Mouse (Mus musculus) thymus, postnatal 25 days (tissue): ENCODE data around the gene Ppid.

Source experiments
- DNase-seq: peaks from one replicate; pipeline ENCODE4 v3.0.0; 2022

Ppid gene

DNA sequence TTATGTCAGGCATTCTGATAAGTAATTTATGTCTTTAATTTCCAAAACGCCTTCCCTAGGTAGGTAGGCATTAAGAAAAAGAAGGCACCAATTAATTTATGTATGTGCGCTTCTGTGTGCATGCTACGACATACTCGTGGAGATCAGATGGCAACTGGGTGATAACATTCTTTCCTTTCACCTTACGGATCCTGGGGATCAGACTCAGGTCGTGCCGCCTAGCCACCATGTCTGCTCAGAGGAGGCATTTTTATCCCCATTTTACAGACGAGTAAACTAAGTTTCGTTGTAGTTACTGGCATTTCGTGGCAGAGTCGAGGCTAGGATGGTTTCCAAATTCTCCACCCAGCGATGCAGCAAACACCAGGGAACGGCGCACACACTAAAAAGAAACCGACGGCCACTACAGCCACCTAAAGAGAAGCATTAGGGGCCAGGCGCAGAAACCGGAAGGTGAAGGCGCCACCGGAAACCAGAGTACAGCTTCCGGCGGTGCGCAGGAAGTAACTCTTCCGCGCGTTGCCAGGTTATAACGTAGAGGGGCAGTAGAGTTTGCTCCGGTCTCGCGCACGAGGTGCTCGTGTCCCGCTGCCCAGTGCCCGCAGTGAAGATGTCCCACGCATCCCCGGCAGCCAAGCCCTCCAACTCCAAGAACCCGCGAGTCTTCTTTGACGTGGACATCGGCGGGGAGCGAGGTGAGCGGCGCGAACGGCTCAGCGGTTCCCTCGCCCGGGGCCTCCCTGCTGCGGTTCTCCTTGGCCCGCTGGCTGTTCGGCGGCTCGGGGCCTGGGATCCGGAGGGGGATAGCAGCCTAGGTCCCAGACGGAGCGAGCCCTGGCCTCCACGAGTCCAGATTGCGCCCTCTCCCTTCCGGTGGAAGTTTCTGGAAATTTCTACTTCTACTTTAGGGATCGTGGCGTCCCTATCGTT lies at the start of gene Ppid:
Gene Ppid, plus strand, starts transcription at position 480 of the 930 bp plus-strand sequence.
- DNase-seq, result peak; percentile 74

DNA sequence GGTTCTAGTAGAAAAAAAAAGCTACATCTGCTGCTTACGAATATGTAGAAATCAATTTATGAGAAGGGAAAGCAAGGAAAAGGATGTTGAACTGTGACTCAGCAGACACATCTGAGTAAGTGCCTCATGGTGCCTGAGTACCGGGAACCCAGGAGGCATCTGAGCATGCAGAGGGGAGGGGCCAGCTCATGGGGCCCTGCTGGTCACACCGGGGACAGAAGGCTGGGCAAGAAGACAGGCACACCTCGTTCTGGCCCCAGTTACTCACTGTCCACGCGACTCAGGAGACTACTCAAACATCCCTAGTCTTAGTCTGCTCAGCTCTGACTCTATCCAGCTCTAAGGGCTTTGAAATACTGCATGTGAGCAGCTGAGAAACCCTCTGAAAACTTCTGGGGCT lies 48.6 kb upstream of the Ppid start:
- no peak for DNase-seq

DNA sequence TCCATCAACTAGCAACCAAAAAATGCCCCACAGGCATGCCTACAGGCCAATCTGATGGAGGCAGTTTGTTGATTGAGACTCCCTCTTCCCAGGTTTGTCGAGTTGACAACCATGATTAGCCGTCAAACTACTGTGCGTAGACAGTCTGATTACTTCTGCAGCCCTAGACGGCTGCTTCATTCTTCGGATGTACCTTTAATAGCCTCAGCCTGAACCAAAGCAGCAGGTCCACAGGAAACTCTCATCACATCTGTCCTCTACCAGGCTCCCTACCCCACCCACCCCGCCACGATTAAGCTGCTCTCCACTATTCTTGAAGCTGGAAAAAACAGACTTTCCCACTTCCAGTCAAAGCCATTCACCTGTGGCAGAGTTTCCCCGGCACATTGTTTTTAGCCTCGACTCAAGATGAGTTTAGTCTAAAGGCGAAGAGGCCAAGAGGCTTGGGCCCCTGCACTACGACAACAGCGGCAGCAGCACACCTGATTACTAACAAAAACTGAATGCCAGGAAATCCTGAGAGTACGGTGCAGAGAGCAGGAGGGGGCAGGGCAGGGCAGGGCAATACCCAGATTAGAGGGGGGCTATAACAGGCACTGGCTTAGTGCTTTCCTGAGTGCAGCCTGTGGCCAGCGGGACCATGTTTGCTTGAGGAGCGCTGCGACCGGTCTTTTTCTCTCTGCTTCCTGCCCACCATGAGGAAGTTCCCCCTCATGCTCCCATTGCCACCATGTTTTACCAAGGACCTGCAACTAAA lies 42.3 kb upstream of the Ppid start:
- DNase-seq, result no peak

DNA sequence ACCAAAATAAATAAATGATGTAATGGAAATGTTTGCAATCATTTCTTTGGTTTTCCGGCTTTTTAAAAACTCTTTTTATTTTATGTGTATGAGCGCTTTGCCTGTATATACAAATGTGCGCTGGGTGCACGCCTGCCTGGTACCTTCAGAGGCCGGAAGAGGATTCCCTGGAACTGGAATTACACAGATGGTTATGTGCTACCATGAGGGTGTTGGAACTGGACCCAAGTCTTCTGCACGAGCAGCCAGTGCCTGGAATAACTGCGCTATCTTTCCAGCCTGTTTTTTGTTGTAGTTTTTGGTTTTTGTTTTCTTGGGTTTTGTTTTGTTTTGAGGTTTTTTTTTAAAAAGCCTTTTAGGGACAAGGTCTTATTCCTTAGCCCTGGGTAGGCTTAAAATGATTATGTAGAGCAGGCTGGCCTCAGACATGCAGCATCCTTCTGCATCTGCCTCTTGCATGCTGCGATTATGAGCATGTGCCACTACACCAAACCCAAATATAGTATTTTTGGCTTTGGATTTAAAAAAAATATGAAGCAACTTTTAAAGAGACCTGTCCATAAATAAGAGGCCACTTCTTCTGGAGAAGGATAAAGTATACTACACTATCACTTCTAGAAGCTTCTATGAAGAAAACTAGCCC lies 41.3 kb upstream of the Ppid start:
- DNase-seq, result no peak

DNA sequence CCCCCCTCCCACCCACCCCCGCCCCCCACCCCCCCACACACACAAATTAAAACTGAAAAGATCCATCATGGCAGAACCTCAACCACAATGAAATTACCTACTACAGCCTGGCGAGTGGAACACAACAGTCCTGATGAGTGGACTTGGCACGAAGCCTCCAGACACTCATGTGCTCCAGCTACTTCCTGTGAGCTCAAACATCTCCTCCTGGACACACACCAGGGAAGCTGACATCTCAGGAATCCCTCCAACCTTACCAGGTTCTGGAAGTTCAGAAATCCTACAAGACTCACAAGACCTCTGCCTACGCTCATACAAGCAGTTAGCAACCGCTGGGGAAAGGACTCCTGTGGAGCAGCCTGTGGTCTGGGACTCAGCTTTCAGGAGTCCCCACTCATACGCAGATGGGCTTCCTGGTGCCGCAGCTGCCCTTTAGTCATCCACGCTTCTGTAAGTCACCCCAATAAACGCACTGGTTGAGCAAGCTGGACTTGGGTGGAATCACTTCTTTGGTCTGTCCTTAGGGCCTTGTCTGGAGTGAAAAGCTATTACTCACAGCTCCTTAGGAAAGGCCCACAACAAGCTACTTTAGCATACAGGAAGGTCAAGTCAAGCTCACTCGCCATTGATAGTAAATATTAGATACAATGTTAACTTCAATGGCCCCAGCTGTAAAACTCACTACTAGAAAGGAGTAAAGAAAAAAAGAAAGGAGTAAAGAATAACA lies 39.2 kb upstream of the Ppid start:
- no peak for DNase-seq

DNA sequence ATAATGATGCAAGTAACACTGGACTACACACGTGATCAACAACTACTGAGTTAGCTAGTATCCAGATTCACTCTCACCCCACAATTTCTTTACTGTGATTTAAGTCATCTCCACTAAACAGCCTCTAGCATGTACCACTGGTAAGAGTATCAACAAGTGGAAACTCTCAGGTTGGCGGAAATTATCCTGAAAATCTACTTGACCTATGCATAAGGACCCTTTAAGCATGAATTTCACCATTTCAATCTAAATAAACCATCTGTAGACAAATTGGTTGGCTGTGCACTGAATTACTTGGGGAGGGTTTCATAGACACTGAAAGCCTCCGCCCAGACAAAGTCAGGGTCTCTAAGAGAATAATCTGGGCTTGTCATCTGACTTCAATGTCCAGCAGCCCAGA lies 37.4 kb upstream of the Ppid start:
- no peak for DNase-seq

DNA sequence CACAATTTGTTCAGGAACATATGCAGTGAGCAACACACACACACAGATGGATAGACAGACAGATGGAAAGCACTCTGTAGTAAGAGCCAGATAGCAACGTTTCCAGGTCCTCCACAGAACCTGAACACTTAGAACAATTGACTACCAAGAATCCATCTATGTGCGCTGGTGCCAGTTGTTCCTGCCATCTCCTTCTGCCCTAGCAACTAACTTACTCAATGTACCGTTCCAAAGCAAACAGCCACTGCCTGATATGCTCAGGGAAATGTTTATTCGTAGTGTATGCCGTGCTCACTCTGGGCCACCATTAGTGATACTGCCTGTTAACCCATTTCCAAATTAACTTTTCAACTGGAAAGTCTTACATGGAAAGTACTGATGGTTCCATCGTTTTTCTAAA lies 36.1 kb upstream of the Ppid start:
- no peak for DNase-seq

DNA sequence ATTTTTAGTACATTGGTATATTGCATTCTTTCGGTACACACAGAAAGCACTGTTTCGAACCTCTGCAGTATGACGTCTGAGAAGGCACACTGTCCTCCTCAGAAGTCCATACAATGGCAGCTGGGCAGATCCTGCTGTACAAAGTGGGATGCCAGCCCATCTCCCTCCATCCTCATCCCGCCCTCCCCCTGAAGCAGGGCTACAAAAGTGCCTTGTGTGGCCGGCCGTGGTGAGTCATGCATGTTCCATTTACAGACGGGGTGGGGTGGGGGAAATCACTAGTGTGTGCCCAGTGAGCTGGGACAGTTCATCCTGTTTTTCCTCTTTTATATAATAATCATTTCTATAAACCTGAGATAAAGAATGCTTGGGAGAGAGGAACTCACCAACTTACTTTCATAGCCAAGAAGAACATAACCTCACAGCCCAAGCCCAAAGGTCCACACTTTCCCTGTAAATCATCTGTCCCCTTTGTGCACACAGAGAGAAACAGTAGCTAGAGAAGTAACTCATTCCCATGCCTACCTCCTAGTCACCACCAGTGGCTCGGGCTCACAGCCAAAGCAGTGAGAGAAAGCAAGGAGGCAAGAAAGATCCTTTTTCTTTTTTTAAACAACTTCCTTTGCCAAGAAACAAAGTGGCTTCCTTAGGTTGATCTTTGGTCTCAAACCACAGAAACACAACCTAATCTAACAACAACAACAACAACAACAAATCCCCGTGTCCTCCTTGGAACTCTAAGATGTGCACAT lies 31.9 kb upstream of the Ppid start:
- no peak for DNase-seq

DNA sequence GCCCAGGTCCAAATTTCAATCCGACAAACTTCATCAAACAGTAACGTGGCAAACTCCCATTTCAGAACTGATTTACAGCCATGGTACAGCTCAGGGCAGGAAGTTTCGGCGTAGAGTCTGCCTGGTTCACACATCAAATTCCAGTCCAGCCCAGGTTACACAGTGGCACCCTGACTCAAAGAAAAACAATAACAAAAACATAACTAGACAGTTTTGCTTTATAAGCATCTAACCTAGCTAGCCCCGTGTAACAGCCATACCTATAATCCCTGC lies 31.4 kb upstream of the Ppid start:
- DNase-seq, result no peak

DNA sequence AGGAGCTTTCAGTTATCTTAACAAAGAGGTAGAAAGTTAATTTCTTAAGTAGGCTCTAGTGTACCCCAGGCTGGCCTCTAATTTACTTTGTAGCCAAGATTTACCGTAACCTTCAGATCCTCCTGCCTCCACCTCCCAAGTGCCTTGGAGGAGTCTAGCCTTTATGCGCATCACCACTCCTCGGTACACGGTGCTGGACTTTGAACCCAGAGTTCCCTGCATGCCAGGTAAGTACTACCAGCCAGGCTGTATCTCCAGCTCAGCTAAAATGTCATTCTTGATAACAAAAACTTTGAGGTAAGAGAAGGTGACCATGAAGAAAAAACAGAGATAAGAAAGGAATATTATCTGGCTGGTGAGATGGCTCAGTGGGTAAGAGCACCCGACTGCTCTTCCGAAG lies 30.6 kb upstream of the Ppid start:
- no peak for DNase-seq

DNA sequence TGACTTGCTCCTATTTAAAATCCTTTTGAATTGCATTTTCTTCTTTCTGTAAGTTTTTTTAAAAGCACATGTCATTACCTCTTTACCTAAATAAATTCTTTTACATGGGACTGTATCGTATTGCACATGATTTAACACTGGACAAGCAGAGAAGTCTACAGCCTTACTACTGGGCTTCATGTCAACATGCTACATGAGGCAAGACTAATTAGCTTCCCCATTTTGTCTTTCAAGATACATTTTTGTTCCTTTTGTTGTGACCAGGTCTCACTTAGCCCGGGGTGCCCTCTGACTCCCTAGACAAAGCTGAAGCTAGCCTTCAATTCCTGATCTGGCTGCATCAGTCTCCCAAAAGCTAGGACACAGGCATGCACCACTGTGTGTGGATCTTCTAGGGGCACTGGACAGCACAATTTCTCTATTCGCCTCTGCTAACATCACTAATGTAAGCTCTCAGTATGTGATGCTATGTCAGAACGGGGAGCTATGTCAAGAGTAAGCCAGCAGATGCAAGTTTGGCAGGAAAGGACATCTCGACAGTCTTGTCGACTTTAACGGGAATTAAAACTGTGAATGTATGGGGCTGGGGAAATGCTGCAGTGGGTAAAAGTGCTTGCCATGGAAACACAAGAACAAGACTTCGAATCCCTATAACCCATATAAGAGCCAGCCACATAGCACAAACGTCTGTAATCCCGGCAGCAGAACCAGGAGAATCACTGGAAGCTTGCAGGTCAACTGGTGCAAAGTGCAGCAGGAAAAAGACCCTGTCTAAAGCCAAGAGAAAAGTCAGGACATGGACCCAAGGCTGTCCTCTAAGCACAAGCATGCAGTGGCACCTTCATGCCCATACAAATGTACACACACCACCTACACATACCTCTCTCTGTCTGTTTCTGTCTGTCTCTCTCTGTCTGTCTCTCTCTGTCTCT lies 29.1 kb upstream of the Ppid start:
- no peak for DNase-seq

DNA sequence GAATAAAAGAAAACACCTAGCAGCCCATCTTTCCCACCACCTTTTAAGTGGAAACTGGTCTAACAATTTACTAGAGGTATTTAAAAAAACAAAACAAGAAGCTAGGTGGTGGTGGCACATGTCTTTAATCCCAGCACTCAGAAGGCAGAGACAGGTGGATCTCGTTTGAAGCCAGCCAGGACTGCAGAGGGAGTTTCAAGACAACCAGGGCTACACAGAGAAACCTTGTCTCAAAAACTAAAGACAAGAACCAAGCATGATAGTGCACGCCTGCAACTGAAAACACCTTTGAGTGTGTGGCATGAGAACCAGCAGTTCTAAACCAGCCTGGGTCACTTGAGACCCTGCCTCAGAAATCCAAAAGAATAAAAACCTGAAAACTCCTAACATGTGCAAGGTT lies 27.6 kb upstream of the Ppid start:
- no peak for DNase-seq

DNA sequence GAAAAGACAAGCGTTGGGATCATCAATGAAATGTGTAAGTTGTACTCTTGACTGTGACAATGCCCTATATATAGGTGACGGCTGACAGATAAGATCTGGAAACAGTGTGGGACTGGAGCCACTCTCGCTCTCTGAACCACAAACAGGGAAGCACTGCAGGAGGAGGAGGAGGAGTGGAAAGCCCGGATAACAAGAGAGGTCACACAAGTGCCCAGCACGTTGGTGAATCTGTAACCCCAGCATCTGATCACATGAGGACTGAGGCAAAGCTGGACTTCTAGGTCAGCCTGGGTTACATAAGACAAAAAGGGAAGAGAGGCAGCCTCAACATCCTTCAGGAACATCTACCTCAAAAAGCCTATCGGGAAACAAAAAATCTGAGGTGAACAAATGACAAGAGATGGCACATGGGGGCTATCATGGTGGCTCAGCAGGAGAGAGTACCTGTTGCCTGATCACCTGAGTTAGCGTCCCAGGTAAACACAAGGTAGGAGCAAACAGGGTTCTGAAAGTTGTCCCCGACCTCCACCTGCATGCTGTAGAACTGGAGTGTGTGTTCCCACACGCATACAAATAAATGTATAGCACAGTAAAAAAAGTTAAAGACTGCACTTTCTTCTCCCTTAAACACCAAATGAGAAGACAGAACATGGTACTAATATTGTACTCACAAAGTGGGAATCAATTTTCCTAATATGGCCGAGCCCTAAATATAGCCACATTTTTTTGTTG lies 26.1 kb upstream of the Ppid start:
- DNase-seq, result no peak

DNA sequence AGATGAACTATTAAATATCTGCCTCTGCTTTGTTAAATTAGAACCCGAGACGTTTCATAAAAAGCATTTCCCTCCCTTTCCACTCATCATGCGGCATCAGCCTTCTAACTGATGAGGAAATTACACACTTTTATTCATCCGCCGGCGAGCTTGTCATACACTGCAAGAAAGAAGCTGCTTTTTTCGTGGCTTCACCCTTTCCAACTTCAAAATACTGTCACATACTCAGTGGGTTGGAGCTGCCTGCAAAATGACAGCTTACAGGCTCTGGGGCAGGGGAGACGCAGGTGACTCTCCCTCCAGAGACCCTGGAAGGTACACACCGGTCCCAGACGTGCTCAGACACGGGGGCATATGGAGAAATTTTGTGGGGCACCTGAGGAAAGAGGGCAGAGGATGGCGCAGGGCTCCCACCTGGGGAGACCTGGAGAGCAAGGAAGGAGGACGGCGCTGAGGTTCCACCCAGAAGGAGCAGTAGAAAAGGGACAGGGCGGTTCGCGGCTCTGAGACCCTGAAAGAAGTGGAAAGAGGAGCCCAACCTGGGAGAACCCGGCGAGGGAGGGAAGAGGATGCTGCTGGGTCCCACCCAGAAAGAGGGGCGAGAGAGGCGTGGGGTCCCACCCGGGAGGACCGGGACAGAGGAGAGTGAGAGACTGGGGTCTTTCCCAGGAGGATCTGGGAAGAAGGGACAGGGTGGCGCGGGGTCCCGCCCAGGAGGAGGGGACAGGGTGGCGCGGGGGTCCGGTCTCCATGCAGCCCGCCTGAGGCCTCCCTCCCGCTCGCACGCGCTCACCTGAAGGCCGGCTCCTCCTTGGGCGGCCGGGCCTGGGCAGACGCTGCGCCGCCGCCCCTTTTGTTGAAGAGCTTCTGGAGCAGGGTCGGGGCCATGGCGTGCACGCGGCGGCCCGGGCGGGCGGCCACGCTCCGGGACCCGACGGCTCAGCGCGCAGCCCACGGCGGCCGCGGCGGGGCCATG lies 24.1 kb upstream of the Ppid start:
- no peak for DNase-seq

DNA sequence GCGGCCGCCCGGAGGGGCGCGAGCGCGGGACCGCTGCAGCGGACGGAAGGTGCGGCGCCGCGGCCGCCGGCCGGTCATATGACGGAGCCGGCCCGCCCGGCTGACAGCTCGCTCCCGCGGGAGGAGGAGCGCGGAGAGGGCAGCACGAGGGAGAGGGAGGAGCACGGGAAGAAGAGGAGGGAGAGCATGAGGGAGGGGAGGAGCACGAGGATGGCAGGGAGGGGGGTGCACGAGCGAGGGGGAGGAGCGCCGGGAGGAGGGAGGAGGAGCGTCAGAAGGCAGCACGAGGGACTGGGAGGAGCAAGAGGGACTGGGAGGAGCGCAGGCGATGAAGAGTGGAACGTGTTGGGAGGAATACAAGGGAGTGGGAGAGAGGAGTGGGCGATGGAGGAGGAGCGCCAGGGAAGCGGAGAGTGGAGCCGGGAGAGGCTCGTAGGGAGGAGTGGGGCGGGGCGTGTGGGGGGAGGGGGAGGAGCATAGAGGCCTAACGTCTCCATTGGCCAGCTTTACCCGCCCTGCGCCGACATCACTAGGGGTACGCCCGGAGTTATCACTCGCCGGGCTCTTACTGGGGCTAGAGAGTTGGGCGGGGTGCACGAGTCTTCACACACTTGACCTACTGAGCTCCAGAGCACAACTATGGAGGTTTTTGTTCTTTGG lies 23.3 kb upstream of the Ppid start, which contains the start of gene Fnip2:
Gene Fnip2, minus strand, starts transcription at position 94 of the 660 bp plus-strand sequence.
- DNase-seq, result peak; percentile 80

DNA sequence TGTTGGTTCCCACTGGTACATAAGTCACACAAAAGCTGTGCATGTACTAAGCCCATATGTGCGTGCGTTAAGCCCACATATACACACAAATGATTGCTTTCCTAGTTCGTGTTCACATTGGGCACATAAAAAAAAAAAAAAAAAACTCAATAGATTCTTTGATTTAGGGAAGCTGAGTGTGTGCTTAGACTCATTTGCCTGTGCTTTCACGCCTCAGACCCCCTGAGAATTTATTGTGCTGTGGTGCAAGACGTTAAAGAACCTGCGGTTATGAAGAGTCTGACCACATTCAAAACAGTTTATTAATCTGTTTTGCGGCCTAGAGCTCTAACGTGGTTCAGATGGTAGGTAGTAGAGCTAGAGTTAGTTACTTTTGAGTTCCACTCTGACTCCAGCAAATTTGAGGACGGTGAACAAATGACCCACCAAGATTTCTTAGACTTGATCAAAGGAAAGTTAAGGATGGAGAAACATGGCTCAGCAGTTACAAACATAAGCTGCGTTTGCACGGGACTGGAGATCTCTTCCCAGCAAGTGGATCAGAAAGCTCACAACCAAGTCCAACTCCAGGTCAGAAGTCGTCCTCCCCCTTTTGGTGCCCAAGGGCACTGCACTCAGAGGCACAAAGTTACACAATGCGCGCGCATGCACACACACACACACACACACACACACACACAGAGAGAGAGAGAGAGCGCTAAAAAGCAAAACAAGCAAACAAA lies 22.4 kb upstream of the Ppid start:
- no peak for DNase-seq

DNA sequence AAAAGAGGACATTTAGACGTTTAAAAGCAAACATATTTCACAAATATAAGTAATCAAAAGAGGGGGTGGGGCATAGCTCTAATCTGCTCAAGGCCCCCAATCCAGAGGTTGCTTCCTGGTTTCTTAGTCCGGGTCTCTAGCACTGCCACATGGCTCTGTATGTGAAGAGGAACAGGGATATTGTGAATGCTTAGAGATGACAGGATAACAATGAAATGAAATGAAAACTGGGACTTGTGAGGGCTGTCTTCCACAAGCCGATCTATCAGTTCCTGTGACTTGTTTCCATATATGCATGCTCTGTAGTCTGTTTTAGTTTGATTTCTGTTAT lies 21.8 kb upstream of the Ppid start:
- DNase-seq, result no peak

DNA sequence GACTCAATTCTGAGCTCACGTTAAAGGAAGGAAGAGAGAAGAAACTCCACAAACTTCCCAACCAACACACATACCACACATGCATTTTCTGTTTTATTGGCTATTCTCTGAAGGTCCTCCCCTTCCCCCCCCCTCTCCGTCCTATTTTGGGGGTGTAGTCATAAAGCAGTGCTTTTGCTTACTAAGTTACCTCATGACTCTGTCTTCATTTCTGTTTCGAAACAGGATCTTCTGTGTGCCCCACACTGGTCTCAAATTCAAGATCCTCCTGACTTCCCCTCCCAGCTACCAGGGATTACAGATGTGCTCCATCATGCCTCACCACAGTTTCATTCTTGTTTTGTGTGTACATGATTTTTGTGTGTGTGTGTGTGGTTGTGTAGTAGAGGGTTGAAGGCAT lies 18.7 kb upstream of the Ppid start:
- no peak for DNase-seq
